Mouse (Mus musculus): ENCODE measurements at regions not wholly inside any gene's neighbourhood (a gene's known extent, or its start where the extent isn't known, plus 50 kb on each side); places are given as distances from the start of the nearest gene placed in this dataset.

DNA sequence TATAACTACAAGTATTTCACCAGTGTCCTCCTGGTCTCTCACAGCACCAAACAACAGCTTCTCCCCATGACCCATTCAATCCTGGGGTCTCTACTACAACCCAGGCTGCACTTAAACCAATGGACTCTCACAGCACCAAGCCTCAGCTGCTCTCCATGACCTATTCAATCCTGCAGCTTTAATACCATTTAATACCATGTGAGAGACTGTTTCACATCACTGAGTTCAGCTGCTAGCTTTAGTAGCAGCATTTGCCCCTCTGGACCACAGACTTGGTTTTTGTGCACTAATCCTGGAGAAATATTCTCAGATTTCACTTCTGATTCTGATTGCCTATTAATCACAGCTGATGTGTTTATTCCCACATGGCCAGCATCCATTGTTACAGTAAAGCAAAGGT is 147.5 kb upstream of the Pabpc6 start:
- no peaks in the 10 kb centered on the region for H3K27me3 ChIP-seq (ENCODE audit: insufficient read depth, low read length)
- H3K27ac ChIP-seq (ENCODE audit: low read depth): no peak overlapping the region
- H3K36me3 ChIP-seq (replicated peaks; ENCODE audit: insufficient read depth, low read length): no peaks in the 10 kb centered on the region
- no peaks in the 10 kb centered on the region for H3K4me1 ChIP-seq (ENCODE audit: insufficient read depth)
- H3K9me3 ChIP-seq (ENCODE audit: low read length): no peaks in the 10 kb centered on the region
- DNase-seq (no peak), ATAC-seq (no peak)
- no peak overlapping the region for H3K4me2 ChIP-seq (ENCODE audit: low read depth, low read length)
- no peak overlapping the region for H3K9ac ChIP-seq (replicated peaks)
- H3K4me3 ChIP-seq (ENCODE audit: low read depth, low read length): no peak overlapping the region
- no peak for TF ChIP-seq EP300 (IDR thresholded peaks at IDR 0.05; ENCODE audit: low read depth)
- TF ChIP-seq CTCF (IDR thresholded peaks at IDR 0.05; ENCODE audit: low read depth): no peak

DNA sequence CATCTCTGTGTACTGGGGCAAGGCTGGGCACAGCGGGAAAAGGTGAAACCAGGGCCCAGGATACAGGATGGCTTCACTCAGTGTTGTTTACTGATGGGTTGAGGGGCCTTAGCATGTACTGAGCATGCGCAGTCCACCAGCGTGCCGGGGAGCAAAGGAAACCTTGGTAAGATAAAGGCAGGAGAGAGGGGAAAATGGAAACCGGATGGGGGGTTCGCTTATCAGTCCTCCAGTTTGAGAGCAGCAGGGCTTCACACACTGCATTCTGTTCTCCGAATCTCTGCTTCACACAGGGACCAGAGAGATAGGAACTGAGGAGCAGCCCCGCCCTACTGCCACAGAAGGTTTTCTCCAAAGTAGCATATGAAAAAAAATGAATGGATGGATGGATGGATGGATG is 127.6 kb upstream of the Pabpc6 start:
- WGBS (ENCODE audit: insufficient replicate concordance): 75% methylated on average over 8 of the region's 8 CpGs
- no peak for TF ChIP-seq EP300 (IDR thresholded peaks at IDR 0.05; ENCODE audit: low read depth)
- H3K27me3 ChIP-seq (ENCODE audit: insufficient read depth, low read length): no peaks in the 10 kb centered on the region
- no peak for DNase-seq
- H3K27ac ChIP-seq (ENCODE audit: low read depth): no peak overlapping the region
- no peak overlapping the region for H3K4me2 ChIP-seq (ENCODE audit: low read depth, low read length)
- no peak for ATAC-seq
- no peak overlapping the region for H3K4me3 ChIP-seq (ENCODE audit: low read depth, low read length)
- no peaks in the 10 kb centered on the region for H3K36me3 ChIP-seq (replicated peaks; ENCODE audit: insufficient read depth, low read length)
- no peak overlapping the region for H3K9ac ChIP-seq (replicated peaks)
- H3K9me3 ChIP-seq (ENCODE audit: low read length): no peaks in the 10 kb centered on the region
- no peaks in the 10 kb centered on the region for H3K4me1 ChIP-seq (ENCODE audit: insufficient read depth)

DNA sequence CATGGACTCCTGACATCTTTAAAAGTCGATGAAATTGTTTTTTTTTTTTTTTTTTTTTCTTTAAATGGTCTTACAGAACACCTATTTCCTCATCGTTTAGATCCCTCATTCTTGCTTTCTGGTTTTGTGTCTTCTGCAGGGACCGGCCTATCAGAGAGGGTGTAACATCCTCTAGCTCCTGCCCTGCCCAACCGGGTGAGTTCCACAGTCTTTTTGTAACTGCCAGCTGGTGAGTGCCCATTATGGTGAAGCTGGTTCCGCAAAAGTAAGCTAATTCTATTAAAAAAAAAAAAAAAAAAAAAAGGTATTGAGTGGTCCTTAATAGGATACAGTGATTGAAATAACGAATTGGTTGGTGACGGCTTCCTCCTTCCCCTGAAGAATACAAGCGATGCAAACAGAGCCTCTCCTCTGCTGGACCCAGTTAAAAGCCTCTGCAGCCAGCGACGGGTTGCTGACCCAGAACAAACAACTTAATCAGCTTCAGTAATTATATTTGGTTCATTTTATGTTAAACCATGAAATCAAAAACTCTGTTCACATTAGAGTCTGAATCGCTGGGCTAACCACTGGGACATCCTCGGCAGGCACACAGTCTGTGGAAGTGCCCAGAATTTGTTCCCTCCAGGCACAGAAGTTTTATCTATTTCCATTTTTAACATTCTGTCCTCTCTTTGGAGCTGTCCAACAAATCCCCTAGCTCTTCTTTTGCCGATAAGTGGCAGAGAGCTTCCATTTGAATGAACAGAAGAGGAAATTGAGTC is 126.9 kb upstream of the Pabpc6 start:
- H3K27me3 ChIP-seq (ENCODE audit: insufficient read depth, low read length): no peaks in the 10 kb centered on the region
- WGBS (ENCODE audit: insufficient replicate concordance): 69% methylated on average over 13 of the region's 13 CpGs
- no peaks in the 10 kb centered on the region for H3K4me1 ChIP-seq (ENCODE audit: insufficient read depth)
- H3K36me3 ChIP-seq (replicated peaks; ENCODE audit: insufficient read depth, low read length): no peaks in the 10 kb centered on the region
- H3K4me2 ChIP-seq (ENCODE audit: low read depth, low read length): no peak overlapping the region
- DNase-seq (no peak), ATAC-seq (no peak)
- H3K9ac ChIP-seq (replicated peaks): no peak overlapping the region
- no peak overlapping the region for H3K4me3 ChIP-seq (ENCODE audit: low read depth, low read length)
- H3K27ac ChIP-seq (ENCODE audit: low read depth): no peak overlapping the region
- TF ChIP-seq CTCF (IDR thresholded peaks at IDR 0.05; ENCODE audit: low read depth) (no peak), EP300 (IDR thresholded peaks at IDR 0.05; ENCODE audit: low read depth) (no peak)
- no peaks in the 10 kb centered on the region for H3K9me3 ChIP-seq (ENCODE audit: low read length)

DNA sequence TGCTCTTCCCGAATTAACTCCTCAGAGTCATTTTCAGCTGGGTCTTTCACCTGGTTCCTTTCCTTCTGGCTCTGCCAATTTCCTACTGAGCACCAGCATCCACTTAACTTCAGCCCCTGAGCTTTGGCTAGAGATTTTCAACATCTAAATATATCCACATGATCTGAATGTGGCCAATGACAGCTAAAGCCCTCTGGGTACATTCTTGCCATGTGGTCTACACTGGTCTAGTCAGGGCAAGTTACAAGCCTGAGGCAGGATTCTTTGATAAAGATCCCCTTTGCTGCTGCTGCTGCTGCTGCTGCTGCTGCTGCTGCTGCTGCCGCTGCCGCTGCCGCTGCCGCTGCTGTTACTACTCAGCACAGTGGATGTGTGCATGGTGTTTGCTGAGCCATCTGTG is 109.3 kb upstream of the Pabpc6 start:
- Histone ChIP-seq H3K36me3 (replicated peaks; ENCODE audit: insufficient read depth, low read length) (no peaks in the 10 kb centered on the region), H3K27me3 (ENCODE audit: insufficient read depth, low read length) (no peaks in the 10 kb centered on the region), H3K9me3 (ENCODE audit: low read length) (no peaks in the 10 kb centered on the region), H3K9ac (replicated peaks) (no peak overlapping the region), H3K4me2 (ENCODE audit: low read depth, low read length) (no peak overlapping the region), H3K27ac (ENCODE audit: low read depth) (no peak overlapping the region), H3K4me3 (ENCODE audit: low read depth, low read length) (no peak overlapping the region), H3K4me1 (ENCODE audit: insufficient read depth) (peaks cover 6% of the 10 kb centered on the region)
- 79% methylated on average over 5 of the region's 5 CpGs for WGBS (ENCODE audit: insufficient replicate concordance)
- ATAC-seq (no peak), DNase-seq (no peak)
- TF ChIP-seq CTCF (IDR thresholded peaks at IDR 0.05; ENCODE audit: low read depth) (no peak), EP300 (IDR thresholded peaks at IDR 0.05; ENCODE audit: low read depth) (no peak)

DNA sequence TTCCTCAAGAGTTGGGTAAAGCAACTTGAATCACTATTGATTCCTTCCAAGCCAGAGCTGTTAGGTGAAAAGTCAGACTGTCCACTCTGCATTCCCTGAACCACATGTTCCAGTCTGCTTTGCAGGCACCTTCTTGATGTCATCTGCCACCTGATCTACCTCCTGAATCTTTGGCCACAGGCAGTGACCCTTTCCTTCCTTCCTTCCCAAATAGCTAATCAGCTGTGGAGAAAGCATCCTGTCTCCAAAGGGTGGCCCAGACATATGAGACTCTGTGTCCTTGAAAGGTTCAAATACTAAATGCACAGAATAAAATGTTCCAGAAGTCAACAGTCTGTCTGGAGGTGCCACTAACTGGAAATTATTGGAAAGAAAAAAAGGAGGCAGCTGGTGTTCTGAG is 107.6 kb upstream of the Pabpc6 start:
- no peak overlapping the region for H3K9ac ChIP-seq (replicated peaks)
- no peak for DNase-seq

DNA sequence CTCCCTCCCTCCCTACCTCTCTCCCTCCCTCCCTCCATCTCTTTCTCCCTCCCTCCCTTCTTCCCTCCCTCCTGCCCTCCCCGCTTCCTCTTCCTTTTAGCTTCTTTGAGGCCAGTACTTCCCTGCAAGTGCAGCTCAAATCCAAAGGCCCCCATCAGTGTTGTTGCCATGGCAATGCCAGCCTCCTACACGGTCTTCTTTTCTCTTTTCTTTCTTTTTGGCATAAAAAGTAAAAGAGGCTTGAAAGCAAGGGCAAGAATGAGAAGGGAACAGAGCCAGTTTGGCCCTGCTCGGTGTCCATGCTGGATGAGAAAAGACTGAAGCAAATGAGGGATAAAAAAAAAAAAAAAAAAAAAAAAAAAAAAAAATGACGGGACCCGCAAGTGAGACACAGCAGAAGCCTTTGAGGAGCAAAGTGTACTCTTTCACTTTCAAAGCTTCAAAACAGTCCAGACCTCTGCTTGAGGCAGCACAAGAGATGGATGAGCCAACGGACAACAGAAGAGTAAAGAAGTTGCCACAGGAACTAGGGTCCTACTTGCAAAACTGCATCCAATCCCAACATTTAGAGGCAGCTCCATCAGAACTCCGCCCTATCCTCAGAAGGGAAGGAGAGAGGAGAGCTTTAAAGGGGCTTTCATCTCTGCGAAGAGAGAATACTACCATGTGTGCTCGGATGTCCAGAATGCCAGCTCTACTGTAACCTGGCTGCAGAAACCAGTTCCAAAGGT is 106.9 kb upstream of the Pabpc6 start:
- no peaks in the 10 kb centered on the region for H3K36me3 ChIP-seq (replicated peaks; ENCODE audit: insufficient read depth, low read length)
- no peak overlapping the region for H3K27ac ChIP-seq (ENCODE audit: low read depth)
- no peak for ATAC-seq
- no peak overlapping the region for H3K4me3 ChIP-seq (ENCODE audit: low read depth, low read length)
- H3K27me3 ChIP-seq (ENCODE audit: insufficient read depth, low read length): no peaks in the 10 kb centered on the region
- H3K4me1 ChIP-seq (ENCODE audit: insufficient read depth): peaks cover 6% of the 10 kb centered on the region
- no peak overlapping the region for H3K4me2 ChIP-seq (ENCODE audit: low read depth, low read length)
- H3K9ac ChIP-seq (replicated peaks): no peak overlapping the region
- no peak for TF ChIP-seq EP300 (IDR thresholded peaks at IDR 0.05; ENCODE audit: low read depth)
- TF ChIP-seq CTCF (IDR thresholded peaks at IDR 0.05; ENCODE audit: low read depth): no peak
- no peak for DNase-seq
- no peaks in the 10 kb centered on the region for H3K9me3 ChIP-seq (ENCODE audit: low read length)
- 60% methylated on average over 8 of the region's 9 CpGs for WGBS (ENCODE audit: insufficient replicate concordance)

More for the DNA sequence above, 107.6 kb upstream of the Pabpc6 start:
- H3K4me3 ChIP-seq (ENCODE audit: low read depth, low read length): no peak overlapping the region
- no peak overlapping the region for H3K27ac ChIP-seq (ENCODE audit: low read depth)
- no peaks in the 10 kb centered on the region for H3K9me3 ChIP-seq (ENCODE audit: low read length)
- H3K4me2 ChIP-seq (ENCODE audit: low read depth, low read length): no peak overlapping the region
- ATAC-seq: no peak
- no peaks in the 10 kb centered on the region for H3K36me3 ChIP-seq (replicated peaks; ENCODE audit: insufficient read depth, low read length)
- TF ChIP-seq EP300 (IDR thresholded peaks at IDR 0.05; ENCODE audit: low read depth) (peak; percentile 14; the same call in 1 of the 2 replicates), CTCF (IDR thresholded peaks at IDR 0.05; ENCODE audit: low read depth) (no peak)
- peaks cover 6% of the 10 kb centered on the region for H3K4me1 ChIP-seq (ENCODE audit: insufficient read depth)
- H3K27me3 ChIP-seq (ENCODE audit: insufficient read depth, low read length): no peaks in the 10 kb centered on the region
